Mouse (Mus musculus) adrenal gland, postnatal 10 days (tissue): ENCODE measurements around the gene Aebp1. TPM values are rescaled to one million over a fixed set of nuclear protein-coding genes. Genes with fewer than 3 reads are reported as not detected.
"Not testable (repeated sequence)": the region's sequence is repeated elsewhere in the genome, so short reads cannot be mapped to it uniquely, and the experiment has no call there.

Experiments
- DNase-seq: peaks from one replicate; pipeline ENCODE4 v3.0.0; 2021; ENCODE audit warnings: mixed read lengths
- total RNA-seq, 2 experiments: library from RNA; stranded (reverse); gene quantifications; 2 replicates each; pipeline ENCODE4 v1.2.3; 2021

The Aebp1 gene
- total RNA-seq, 2 experiments from 2014 or later: 153 to 172 TPM

DNA sequence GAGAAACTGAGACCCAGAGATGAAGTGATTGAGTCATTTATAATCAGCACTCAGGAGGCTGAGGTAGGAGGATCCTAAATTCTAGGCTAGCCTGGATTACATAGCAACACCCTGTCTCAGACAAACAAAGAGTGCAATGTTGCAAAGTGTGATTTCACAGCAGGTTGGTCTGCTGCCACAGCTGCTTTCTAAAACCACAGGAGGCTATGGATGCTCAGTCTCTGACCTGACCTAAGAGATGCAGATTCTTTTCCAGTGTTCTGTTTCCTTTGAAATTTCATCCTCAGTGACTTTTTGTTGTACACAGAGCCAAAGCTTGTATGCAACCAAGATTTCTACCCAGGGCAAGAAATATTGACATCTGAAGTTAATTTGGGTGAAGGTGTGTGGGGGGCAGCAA, 6.3 kb upstream of the Aebp1 start:
- no peak for DNase-seq

DNA sequence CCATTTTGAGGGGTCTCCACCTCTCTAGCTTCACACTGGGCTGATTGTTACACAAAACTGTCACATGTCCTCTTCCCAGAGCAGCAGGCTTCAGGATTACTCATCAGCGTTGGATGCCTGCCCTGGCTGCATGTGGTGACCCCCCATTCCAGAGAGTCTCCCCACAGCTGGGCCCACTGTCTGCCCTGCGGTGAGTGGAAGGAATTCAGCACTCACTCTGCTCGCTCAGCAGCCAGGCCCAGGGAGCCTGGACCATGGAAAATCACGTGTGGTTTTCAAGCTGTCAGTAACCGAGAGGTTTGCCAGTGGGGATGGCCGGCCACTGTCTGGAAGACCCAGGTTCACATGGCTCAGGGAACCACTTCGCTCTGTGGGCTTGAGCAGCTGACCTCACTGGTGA, 5.8 kb upstream of the Aebp1 start:
- DNase-seq: peak; percentile 63

DNA sequence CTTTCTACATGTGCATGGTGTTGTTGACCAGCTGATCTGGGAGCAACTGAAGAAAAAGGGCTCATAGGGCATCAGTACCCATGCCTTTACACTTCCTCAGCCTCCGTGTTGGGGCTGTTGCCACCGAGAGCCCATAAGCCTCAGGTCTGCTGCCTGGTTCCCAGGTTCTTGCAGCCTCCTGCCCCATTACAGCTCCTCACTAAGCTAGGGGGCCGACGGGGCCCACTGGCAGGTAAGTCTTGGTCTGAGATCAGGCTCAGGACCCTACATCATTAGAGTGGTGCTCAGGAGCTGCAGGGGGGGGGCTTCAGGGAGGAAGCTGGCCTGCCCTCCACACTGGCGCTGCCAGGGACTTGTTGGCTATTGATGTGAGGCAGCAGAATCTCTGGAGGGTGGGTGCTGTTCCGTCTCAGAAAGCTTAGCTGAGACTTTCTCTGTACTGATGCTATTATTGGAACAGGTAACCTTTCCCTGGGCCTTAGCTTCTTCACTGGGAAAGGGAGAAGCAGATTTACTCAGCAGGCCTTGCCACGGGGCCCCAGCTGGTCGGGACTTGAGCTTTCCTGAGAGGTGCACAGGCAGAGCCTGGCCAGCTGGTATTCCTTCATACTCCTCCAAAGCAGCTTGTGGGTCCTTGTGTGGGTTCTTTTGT, 5.1 kb upstream of the Aebp1 start:
- DNase-seq: no peak

DNA sequence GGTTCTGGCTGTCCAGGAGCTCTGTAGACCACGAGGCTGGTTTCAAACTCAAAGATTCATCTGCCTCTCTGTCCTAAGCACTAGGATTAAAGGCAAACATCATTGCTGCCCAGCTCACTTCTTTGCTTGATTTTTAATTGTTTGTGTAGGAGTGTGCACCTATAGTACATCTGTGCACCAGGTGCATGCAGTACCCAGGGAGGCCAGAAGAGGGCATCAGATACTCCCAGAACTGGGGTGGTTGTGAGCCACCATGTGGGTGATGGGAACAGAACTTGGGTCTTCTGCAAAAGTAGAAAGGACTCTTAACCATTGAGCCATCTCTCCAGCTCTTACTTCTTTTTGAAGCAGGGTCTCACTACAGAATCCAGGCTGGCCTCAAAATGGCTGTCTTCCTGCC, 3.0 kb upstream of the Aebp1 start:
- DNase-seq: no peak

GRCm38 (mm10) chr11:5859883-5860550, 1.7 kb upstream of the Aebp1 start:
- no peak for DNase-seq

- no peak for DNase-seq
Measured at GRCm38 (mm10) chr11:5860639-5861038, 1.1 kb upstream of the Aebp1 start.

DNA sequence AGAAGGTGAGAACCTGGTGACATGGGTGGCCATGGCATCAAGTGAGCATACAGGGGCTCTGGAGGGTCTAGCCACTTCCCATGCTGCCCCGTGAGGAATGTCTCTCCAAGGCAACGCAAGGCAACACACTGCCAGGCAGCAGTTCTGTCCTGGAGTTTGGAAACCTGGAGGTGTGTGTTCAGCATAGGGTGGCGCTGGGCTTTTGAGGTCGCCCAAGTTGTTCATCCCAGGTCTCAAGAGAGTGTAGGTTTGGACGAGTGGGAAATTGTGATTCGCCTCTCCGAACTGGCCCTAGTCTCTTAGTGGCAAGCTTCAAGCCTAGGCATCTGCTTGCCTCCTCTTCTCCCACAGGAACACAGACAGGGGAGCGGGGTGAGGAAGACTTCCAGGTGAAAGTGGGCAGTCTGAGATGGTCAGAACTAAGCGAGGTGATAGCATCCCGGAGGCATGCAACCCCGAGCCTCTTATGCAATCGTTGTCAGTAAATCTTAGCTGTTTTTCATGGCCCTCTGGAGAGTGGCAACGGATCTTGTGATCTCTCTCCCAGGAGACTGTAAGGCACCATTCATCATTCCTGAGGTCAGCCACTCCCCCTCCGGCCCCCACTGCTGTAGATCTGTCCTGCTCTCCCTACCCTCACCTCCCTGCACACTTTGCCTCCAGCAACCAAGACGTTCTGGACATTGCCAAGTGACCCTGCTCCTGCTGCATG, 803 bp downstream of the Aebp1 start:
- peak; percentile 85 for DNase-seq

DNA sequence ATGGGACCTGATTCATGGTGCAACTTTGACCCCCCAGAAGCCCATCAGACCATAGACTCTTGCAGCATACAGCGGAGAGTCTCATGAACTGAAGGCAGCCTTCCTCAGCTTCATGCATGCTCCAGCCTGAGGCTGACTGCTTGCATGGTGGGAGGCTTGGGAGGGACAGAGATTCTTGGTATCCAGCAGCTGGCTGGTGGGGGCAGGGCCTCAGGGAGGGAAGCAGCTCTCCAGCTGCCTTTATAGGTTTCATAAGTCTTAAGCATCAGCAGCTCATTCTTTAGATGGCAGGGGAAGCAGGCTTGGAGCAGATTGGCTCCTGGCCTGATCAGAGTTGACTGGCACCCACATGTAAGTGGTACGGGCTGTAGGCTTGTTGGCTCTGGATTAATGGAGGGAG, 5.4 kb downstream of the Aebp1 start:
- no peak for DNase-seq

GRCm38 (mm10) chr11:5868324-5868723, 6.6 kb downstream of the Aebp1 start:
- DNase-seq: no peak

GRCm38 (mm10) chr11:5869331-5869730, 7.6 kb downstream of the Aebp1 start:
- no peak for DNase-seq

DNA sequence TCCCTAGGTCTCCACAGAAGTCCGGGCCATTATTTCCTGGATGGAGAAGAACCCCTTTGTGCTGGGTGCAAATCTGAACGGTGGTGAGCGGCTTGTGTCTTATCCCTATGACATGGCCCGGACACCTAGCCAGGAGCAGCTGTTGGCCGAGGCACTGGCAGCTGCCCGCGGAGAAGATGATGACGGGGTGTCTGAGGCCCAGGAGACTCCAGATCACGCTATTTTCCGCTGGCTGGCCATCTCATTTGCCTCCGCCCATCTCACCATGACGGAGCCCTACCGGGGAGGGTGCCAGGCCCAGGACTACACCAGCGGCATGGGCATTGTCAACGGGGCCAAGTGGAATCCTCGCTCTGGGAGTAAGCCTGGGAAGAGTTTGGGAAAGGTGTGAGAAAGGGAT, 8.3 kb downstream of the Aebp1 start:
- DNase-seq: no peak

- no peak for DNase-seq
Measured at GRCm38 (mm10) chr11:5872707-5873106, 11.0 kb downstream of the Aebp1 start.

GRCm38 (mm10) chr11:5873192-5873591, 11.4 kb downstream of the Aebp1 start:
- no peak for DNase-seq

- DNase-seq: no peak
Measured at GRCm38 (mm10) chr11:5877421-5877820, 15.7 kb downstream of the Aebp1 start.

DNA sequence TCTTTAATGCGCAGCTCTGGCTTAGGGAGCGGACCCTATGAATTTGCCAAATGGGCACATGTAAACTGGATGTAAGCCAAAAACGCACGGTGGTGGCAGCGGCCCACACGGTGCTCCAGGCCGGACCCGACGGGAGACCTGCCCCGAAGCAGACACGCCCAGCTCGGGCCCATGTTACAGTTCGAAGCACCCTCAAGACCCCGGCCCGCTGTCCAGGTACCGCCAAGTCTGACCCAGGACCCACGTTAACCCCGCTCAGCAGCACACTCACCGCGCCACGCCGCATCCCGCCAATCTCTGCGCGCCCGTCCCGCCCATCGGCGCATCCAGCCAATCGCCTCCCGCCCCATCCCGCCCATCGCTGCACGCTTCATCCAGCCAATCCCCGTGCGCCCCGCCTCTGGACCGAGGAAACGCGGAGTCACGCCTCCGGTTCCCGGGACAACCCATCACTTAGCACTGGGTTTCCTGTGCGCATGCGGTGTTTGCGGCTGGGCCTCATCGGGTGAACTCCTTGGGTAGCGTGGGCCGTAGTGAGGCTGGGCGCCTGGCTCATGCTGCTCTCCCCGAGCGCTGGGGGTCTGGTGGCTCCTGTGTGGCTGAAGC, 16.3 kb downstream of the Aebp1 start, which contains the start of gene Pold2:
TSS of gene Pold2 (minus strand) at position 372 of the 606 bp plus-strand sequence.
- DNase-seq: peak; percentile 98

DNA sequence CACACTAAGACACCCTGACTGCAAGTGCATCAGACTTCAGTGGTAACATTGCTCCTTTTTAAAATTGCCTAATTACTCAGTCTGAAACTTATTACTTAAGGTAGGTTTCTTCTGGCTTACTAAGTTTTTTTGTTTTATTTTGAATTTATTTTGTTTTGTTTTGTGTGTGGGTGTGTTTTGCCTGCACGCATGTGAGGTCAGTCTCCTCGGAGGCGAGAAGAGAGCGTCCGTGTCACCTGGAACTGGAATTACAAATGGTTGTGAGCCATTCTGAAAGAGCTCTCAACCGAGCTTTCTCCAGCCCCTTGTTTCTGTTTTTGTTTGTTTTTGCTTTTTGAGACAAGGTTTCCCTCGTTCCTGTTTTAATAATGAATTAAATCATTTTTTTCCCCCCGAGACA, 16.9 kb downstream of the Aebp1 start:
- DNase-seq: no peak

DNA sequence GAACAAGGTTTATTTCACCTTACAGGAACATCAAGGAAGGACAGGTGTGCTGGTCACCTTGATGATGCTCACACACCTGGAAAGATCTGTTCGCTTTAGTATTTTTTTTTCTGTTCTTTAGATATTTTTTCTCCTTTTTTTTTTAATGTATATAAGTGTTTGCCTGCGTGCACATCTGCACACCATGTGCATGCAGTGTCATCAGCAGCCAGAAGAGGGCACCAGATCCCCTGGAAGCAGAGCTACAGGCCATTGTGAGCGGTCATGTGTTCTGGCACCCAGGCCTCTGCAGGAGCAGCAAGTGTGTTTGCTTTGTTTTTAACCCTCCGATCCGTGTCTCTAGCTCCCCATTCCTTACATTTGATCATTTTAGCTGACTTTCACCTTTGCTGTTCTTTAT, 18.2 kb downstream of the Aebp1 start:
- peak; percentile 71 for DNase-seq

DNA sequence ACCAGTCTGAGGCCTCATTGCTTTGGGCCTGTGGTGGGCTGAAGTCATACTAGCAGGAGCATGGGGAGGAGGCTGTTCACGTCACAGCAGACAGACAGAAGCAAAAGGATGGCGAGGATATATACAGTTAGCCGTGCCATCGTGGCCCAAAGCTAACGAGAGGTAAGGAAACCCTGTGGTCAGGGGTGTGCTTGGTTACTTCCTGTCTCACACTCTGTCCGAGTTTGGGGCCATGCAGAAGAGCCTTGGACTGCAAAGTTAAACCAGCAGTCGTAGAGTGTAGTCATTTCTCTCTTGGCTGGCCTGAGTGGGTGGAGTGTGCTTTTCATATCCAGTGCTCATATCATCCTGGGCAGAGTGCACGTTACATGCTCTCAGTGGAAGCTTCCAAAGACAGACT, 20.8 kb downstream of the Aebp1 start:
- no peak for DNase-seq

DNA sequence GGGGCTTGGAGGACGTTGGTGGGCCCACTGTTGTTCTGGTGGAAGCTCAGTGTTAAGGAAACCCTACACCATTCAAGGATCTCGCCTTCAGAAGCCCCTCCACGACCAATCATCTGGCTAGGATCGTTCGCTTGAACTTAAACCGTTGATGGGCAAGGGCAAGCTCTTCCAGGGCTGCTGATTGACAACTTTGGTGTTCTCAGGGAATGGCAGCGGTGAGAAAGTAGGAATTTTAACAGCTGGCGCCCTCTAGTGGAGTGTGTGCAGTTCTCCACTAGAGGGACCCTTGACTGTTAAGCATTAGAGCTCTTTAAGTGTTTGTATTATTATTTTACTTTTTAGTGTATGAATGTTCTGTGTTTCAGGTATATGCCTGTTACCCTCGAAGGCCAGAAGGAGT, 24.4 kb downstream of the Aebp1 start:
- DNase-seq: peak; percentile 71

- no peak for DNase-seq
Measured at GRCm38 (mm10) chr11:5887250-5887649, 25.5 kb downstream of the Aebp1 start.

- DNase-seq: not testable (repeated sequence)
Measured at GRCm38 (mm10) chr11:5888563-5888962, 26.8 kb downstream of the Aebp1 start.

GRCm38 (mm10) chr11:5892151-5892591, 30.4 kb downstream of the Aebp1 start:
- DNase-seq: no peak

DNA sequence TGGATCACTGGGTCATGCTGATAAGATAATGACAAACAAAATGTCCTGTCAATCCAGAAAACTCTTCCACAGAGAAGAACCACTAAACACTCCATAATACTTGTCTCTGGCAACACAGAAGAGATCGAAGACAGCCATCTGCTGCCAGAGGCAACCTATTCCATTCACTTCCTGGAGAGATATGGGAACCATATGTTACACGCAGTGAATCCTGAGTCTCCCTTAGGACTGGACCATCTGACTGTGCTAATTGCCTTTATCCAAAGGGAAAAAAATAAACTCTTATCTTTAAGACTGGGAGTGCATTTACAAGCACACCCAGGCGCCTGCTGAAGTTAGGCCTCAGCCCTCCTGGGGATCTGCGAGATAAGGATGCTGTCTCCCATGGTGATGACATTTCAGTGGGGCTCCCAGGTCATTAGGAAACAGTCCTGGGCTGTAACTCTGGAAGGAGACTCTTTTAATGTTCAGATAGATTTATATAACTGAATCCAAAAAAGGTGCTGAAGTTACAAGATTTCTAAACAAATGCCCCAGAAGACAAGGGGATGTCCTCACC, 31.1 kb downstream of the Aebp1 start:
- no peak for DNase-seq
